Mouse (Mus musculus): Measurements from ENCODE around the gene 4930590J08Rik. TPM values are rescaled to one million over a fixed set of nuclear protein-coding genes. Genes with fewer than 3 reads are reported as not detected.
"Not testable (repeated sequence)": the region's sequence is repeated elsewhere in the genome, so short reads cannot be mapped to it uniquely, and the experiment has no call there.

4930590J08Rik gene
- polyA plus RNA-seq (2016; fragmentation: Nextera tagmentation; extraction: Ambion mirVana), result 0.34 and 0.41 TPM in 2 replicates

DNA sequence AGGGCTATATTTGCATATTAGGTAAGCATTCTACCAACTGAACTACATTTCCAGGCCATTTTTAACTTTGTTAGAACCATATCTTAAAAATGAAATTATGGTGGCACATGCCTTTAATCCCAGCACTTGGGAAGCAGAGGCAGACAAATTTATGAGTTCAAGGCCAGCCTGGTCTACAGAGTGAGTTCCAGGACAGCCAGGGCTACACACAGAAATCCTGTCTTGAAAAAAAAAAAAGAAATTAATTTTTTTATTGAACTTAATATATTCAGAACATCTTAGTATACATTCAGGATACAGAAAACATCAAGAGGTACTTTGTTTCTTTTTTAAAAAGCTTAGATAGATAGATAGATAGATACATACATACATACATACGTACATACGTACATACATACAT is at the start of gene 4930590J08Rik:
Gene 4930590J08Rik (plus strand): TSS at position 301 of the 400 bp plus-strand sequence.
- H3K4me1 ChIP-seq; H3K9me3 ChIP-seq (replicated peaks); DNase-seq (ENCODE audit: low spot score); H3K4me3 ChIP-seq; H3K27me3 ChIP-seq (ENCODE audit: low read depth, poor library complexity, severe bottlenecking); H3K27ac ChIP-seq (replicated peaks): not testable (repeated sequence)
- peaks cover 44% of the 10 kb centered on the region for H3K36me3 ChIP-seq
- 92% methylated on average over 2 of the region's 2 CpGs for WGBS

DNA sequence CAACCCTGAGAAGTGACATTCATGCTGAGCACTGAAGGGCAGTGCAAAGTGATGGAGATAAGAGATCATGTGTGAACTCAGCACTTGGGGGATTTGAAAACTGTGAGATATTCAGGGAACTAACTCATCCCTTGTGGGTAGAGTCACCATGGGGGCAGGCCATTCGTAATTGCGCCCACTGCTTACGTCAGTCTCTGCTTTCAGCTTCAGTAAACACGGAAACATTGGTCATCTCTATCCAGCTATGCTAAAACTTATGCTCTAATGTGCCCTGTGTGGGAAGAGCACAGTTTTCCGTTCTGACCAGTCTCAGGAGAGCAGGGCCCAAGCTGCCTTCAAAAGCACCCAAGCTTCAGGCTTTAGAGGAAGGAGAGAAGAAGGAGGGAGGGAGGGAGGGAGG is 44.3 kb upstream of the 4930590J08Rik start:
- DNase-seq (ENCODE audit: low spot score), result no peak
- Histone ChIP-seq H3K36me3 (no peaks in the 10 kb centered on the region), H3K9me3 (replicated peaks) (no peaks in the 10 kb centered on the region), H3K4me1 (no peaks in the 10 kb centered on the region), H3K27ac (replicated peaks) (no peak overlapping the region), H3K4me3 (no peak overlapping the region), H3K27me3 (ENCODE audit: low read depth, poor library complexity, severe bottlenecking) (0 out of 2 replicates have a peak, but pooled peaks cover 10% of the 10 kb centered on the region)
- 71% methylated on average over 5 of the region's 5 CpGs for WGBS

DNA sequence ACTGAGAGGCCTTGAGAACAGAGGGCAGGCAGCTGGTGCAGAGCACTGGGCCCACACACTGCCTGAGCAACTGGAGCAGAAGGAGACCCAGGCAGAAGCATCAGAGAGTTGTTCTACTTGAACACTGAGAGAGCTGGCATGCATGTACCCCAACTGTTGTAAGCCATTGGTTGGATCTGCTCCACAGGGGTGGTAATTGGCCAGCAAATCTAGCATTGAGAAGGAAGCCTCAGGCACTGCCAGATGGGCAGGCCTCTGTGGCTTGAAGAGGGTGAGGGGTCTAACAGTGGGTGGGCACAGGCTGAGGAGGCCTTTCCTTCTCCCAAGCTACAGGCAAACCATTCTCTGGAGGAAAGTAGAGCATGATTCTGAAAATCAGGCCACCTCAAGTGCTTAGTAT is 39.8 kb upstream of the 4930590J08Rik start:
- H3K27ac ChIP-seq (replicated peaks), result no peak overlapping the region
- H3K36me3 ChIP-seq, result no peaks in the 10 kb centered on the region
- no peak for DNase-seq (ENCODE audit: low spot score)
- no peaks in the 10 kb centered on the region for H3K9me3 ChIP-seq (replicated peaks)
- H3K27me3 ChIP-seq (ENCODE audit: low read depth, poor library complexity, severe bottlenecking), result no peaks in the 10 kb centered on the region; the same call in 1 of the 2 replicates
- H3K4me3 ChIP-seq, result no peak overlapping the region
- no peaks in the 10 kb centered on the region for H3K4me1 ChIP-seq

DNA sequence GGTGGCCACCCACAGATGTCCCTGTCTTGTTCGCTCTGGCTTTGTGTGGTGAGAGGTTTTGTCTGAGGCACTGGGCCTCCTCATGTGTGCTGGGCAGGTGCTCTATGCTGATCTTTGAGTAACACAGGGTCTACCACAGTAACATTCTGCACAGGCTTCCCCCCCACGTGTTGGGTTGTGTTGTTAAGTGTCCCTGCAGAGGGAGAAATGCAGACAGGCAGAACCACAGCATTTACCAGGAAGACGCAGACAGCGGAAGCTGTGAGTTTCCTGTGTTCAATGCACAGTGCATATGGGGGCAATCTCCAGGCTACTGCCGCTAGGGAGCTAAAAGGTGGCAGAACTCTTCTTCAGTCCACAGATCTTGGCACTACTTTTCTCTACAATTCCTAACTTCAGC is 38.0 kb upstream of the 4930590J08Rik start:
- Histone ChIP-seq H3K27ac (replicated peaks) (no peak overlapping the region), H3K27me3 (ENCODE audit: low read depth, poor library complexity, severe bottlenecking) (no peaks in the 10 kb centered on the region; the same call in 1 of the 2 replicates), H3K4me1 (no peaks in the 10 kb centered on the region), H3K9me3 (replicated peaks) (no peaks in the 10 kb centered on the region), H3K36me3 (no peaks in the 10 kb centered on the region), H3K4me3 (no peak overlapping the region)
- no peak for DNase-seq (ENCODE audit: low spot score)
- 82% methylated on average over 5 of the region's 5 CpGs for WGBS

DNA sequence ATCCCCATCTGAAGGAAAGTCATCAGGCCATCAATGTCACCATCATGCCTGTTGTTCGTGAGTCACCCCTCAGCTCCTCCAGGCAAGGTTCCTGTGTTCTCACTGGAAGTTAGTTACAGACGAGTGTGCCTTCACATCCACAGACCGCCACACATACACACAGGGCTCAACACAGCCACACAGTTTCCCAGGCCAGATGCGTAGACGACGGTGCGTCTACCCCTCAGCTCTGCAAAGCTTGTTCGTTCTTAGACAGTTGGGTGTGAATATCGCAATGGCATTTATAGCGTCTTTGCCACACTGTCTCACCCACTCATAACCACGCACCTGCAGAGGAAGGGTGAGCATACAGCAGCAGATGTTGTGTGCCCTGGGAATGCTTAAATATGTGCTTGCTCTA is 37.0 kb upstream of the 4930590J08Rik start:
- DNase-seq (ENCODE audit: low spot score), result no peak
- no peaks in the 10 kb centered on the region for H3K4me1 ChIP-seq
- H3K36me3 ChIP-seq, result no peaks in the 10 kb centered on the region
- no peaks in the 10 kb centered on the region; the same call in 1 of the 2 replicates for H3K27me3 ChIP-seq (ENCODE audit: low read depth, poor library complexity, severe bottlenecking)
- no peak overlapping the region for H3K27ac ChIP-seq (replicated peaks)
- H3K4me3 ChIP-seq, result no peak overlapping the region
- H3K9me3 ChIP-seq (replicated peaks), result no peaks in the 10 kb centered on the region
- 87% methylated on average over 11 of the region's 11 CpGs for WGBS

DNA sequence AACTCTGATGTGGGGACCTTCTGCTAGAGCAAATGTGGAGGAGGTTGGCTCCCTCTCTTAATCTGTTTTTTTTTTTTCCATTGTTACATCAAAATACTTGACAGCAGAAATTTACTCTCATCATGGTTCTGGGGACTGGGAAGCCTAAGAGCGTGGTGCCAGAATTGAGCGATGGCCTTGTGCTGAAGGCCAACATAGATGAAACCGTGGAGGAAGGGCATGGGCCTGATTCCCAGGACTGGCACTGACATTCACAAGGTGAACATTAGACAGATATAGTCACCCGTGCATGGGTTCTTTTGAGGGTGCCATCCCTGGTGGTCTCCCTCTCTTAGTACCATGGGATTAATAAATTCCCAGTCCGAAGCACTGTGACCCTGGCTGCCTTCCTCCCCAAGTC is 34.5 kb upstream of the 4930590J08Rik start:
- 83% methylated on average over 5 of the region's 5 CpGs for whole genome bisulfite sequencing
- DNase-seq (ENCODE audit: low spot score), result no peak
- H3K36me3 ChIP-seq, result no peaks in the 10 kb centered on the region
- H3K27ac ChIP-seq (replicated peaks), result no peak overlapping the region
- H3K9me3 ChIP-seq (replicated peaks), result no peaks in the 10 kb centered on the region
- H3K27me3 ChIP-seq (ENCODE audit: low read depth, poor library complexity, severe bottlenecking), result no peaks in the 10 kb centered on the region; the same call in 1 of the 2 replicates
- H3K4me3 ChIP-seq, result no peak overlapping the region
- no peaks in the 10 kb centered on the region for H3K4me1 ChIP-seq

DNA sequence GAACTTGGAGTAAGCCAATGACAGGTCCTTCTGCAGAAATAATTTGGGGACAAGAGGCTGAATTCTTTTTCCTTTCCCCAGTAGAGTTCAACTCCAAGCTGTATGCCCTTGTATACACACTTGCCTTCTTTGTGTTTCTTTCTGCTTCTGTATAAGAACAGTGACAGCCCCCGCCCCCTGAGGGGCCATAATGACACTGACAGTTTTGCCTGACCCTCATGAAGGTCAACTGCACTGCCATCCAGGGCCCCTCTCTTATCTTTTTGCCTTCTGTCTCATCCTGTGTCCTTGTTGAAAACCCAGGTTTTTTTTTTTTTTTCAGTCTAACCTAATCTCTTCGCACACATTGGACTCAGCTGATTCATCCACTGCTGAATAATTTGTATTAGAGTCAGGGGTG is 29.8 kb upstream of the 4930590J08Rik start:
- H3K36me3 ChIP-seq, result no peaks in the 10 kb centered on the region
- H3K4me1 ChIP-seq, result peaks cover 4% of the 10 kb centered on the region; the same call in 1 of the 2 replicates
- 0 out of 2 replicates have a peak, but pooled peaks cover 8% of the 10 kb centered on the region for H3K27me3 ChIP-seq (ENCODE audit: low read depth, poor library complexity, severe bottlenecking)
- no peak overlapping the region for H3K27ac ChIP-seq (replicated peaks)
- no peak for DNase-seq (ENCODE audit: low spot score)
- no peak overlapping the region for H3K4me3 ChIP-seq
- H3K9me3 ChIP-seq (replicated peaks), result no peaks in the 10 kb centered on the region
- WGBS, result 60% methylated on average over 2 of the region's 2 CpGs

DNA sequence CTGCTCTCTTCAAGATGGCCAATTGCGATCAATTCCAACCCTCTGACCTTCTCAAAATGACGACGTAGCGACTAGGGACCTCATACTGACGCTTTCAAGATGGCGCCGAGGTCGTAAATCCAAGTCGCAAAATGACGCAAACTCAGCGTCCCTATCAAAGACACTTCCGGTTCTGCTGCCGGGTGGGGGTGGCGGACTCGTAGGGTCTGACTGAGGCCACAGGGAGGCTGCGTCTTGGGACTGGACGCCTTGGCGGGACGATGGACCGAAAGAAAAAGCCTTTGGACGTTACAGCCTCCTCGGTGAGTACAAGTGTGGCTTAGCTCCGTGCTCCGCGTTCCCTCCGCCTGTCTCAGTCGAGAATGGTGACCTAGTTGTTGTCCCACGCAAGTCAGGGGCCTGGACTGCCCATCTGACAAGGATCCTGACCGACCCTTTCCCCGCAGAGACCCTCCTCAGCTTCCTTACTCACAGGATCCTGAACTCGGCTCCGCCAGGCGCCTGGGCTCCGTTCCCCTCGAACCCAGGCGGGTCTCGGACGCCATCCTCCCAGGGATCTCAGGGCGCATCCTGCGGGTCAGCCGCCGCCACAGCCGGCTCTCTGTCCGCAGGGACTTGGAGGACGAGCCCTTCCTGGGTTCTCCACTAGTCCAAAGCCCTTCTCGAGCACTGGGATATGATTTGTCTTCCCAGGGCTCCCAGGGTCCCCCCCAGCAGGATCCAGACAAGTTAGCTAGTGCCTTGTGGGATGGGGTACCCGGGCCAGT is 24.5 kb upstream of the 4930590J08Rik start, which contains the start of gene Ccdc174:
Gene Ccdc174 (plus strand): TSS at position 169 of the 767 bp plus-strand sequence.
- H3K36me3 ChIP-seq, result peaks cover 29% of the 10 kb centered on the region
- peak within 1 kb of the TSS; percentile 91 for H3K27ac ChIP-seq (replicated peaks)
- H3K4me1 ChIP-seq, result peaks cover 21% of the 10 kb centered on the region
- peak; percentile 95 for DNase-seq (ENCODE audit: low spot score)
- H3K4me3 ChIP-seq, result peak within 1 kb of the TSS; percentile 97
- under 1% methylated on average over 47 of the region's 47 CpGs for WGBS
- H3K27me3 ChIP-seq (ENCODE audit: low read depth, poor library complexity, severe bottlenecking), result 0 out of 2 replicates have a peak, but pooled peaks cover 8% of the 10 kb centered on the region
- no peaks in the 10 kb centered on the region for H3K9me3 ChIP-seq (replicated peaks)

DNA sequence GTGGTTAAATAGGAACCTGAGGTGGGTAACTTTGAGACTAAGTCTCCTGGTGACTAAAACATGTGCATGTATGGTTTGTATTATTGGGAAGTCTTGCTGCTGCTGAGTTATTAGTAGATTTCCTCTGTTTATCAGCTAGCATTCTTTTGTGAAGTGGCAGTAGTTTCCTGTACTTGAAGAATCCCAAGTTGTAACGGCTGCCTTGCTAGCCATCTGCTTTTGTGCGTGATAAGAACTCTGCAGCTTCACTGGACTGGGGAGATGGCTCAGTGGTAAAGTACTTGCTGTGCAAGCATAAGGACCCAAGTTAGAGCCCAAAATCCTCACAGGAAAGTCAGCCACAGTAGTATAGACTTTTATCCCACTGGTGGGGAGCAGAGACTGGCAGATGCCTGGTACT is 18.8 kb upstream of the 4930590J08Rik start:
- Histone ChIP-seq H3K4me1 (peaks cover 11% of the 10 kb centered on the region), H3K36me3 (peaks cover 85% of the 10 kb centered on the region), H3K9me3 (replicated peaks) (no peaks in the 10 kb centered on the region), H3K27ac (replicated peaks) (no peak overlapping the region), H3K27me3 (ENCODE audit: low read depth, poor library complexity, severe bottlenecking) (no peaks in the 10 kb centered on the region), H3K4me3 (no peak overlapping the region)
- WGBS, result 95% methylated on average over 2 of the region's 2 CpGs
- no peak for DNase-seq (ENCODE audit: low spot score)

DNA sequence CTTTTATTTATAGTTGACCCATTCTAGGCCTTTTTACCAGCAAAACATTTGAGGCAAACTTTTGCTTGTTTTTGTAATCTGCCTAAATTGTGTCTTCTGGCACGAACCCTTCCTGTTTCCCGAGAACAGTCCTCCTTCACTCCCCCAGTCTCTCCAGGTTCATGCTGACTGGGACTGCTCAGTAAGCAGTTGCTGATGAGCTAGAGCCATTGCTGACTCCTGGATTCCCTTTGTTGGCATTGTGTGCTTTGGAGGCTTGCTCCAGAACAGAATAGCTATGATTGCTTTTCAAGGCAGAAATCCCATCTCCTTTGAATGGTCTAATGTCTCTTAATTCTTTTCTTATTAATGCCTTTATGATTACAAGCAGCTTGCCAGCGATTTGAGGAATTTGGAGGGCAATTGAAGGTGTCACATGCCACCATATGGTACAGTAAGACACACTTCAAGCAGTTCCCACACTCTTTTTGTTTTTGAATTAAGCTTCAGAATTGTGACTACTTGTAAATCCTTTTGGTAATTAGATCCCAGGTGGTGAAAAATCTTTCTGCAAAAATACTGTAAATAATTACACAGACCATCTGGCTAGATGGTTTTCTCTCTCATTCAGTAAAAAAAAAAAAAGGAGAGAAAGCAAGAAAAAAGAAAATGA is 13.2 kb upstream of the 4930590J08Rik start:
- 90% methylated on average over 3 of the region's 3 CpGs for WGBS
- peaks cover 93% of the 10 kb centered on the region for H3K36me3 ChIP-seq

DNA sequence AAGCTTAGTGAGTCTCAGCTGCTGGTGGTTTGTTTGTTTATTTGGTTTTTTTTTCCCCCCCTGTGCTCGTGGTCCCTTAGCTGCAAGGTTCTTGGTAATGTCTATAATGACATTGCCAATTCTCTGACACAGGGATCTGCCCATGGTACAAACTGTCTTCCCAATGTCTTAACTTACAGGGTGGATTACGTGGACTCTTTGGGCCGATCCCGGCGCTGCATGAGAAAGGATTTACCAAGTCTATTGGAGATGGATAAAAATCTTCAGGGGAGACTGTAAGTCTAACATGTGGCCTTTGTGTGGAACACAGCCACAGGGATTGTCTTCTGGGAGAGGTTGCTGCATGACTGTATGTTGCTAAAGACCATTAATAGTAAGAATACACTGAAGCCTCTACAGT is 12.0 kb upstream of the 4930590J08Rik start:
- peaks cover 93% of the 10 kb centered on the region for H3K36me3 ChIP-seq
- no peak for DNase-seq (ENCODE audit: low spot score)
- no peak overlapping the region for H3K27ac ChIP-seq (replicated peaks)
- WGBS, result 88% methylated on average over 5 of the region's 5 CpGs
- H3K4me3 ChIP-seq, result no peak overlapping the region
- H3K4me1 ChIP-seq, result no peaks in the 10 kb centered on the region
- no peaks in the 10 kb centered on the region for H3K27me3 ChIP-seq (ENCODE audit: low read depth, poor library complexity, severe bottlenecking)
- no peaks in the 10 kb centered on the region for H3K9me3 ChIP-seq (replicated peaks)

More for the DNA sequence above, 13.2 kb upstream of the 4930590J08Rik start:
- H3K9me3 ChIP-seq (replicated peaks), result no peaks in the 10 kb centered on the region
- no peaks in the 10 kb centered on the region for H3K4me1 ChIP-seq
- no peak overlapping the region for H3K27ac ChIP-seq (replicated peaks)
- no peaks in the 10 kb centered on the region for H3K27me3 ChIP-seq (ENCODE audit: low read depth, poor library complexity, severe bottlenecking)
- no peak for DNase-seq (ENCODE audit: low spot score)
- no peak overlapping the region for H3K4me3 ChIP-seq

DNA sequence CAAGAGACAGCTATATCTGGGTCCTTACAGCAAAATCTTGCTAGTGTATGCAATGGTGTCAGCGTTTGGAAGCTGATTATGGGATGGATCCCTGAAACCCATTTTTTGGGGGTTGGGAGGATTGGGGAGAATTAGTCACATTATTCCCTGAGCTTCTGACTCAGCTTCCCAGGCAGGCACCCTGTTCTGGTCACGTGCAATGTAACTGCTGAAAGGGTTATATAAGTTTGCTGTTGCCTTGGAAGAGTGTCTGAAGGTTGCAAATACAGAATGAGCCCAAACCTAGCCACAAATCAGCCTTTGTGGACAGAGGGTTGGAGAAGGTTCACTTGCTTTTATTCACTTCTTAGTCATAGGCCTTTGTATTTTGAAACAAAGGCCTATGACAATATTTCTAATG is 10.8 kb upstream of the 4930590J08Rik start:
- Histone ChIP-seq H3K27me3 (ENCODE audit: low read depth, poor library complexity, severe bottlenecking) (no peaks in the 10 kb centered on the region), H3K36me3 (peaks cover 93% of the 10 kb centered on the region), H3K4me1 (no peaks in the 10 kb centered on the region), H3K9me3 (replicated peaks) (no peaks in the 10 kb centered on the region), H3K4me3 (no peak overlapping the region), H3K27ac (replicated peaks) (no peak overlapping the region)
- no peak for DNase-seq (ENCODE audit: low spot score)
- 94% methylated on average over 2 of the region's 2 CpGs for WGBS

DNA sequence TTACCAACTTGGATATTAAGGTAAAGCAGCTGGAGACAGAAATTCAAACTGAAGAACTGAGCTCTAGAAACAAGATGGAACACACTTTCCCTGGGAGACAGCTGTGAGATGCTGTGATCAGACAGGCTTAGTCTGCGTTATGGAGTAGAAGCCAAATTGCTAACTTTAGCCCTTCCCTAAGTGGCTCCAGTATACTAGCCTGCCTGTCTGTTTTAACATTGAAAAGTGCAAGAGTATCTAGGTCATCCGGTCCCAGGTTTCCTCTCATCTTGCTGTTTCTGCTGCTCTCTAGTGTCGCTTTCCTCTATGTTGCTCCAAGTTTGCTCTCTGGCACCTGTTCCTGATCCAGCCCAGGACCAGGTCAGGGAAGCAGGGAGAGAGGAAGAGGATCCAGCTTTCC is 5.8 kb upstream of the 4930590J08Rik start:
- DNase-seq (ENCODE audit: low spot score), result no peak
- H3K27me3 ChIP-seq (ENCODE audit: low read depth, poor library complexity, severe bottlenecking), result no peaks in the 10 kb centered on the region
- H3K27ac ChIP-seq (replicated peaks), result no peak overlapping the region
- no peaks in the 10 kb centered on the region for H3K4me1 ChIP-seq
- H3K4me3 ChIP-seq, result no peak overlapping the region
- 94% methylated on average over 3 of the region's 3 CpGs for WGBS
- peaks cover 92% of the 10 kb centered on the region for H3K36me3 ChIP-seq
- H3K9me3 ChIP-seq (replicated peaks), result no peaks in the 10 kb centered on the region
